Mouse (Mus musculus) myocyte (in vitro differentiated cells): ENCODE data around the gene Abhd17a.

Experiments used
- E2F4 ChIP-seq: IDR thresholded peaks from one replicate; pipeline ENCODE4 v1.6.1; 2011; ENCODE audit warnings: mild to moderate bottlenecking, control low read depth, moderate library complexity; ENCODE audit not compliant: insufficient read depth
- MAX ChIP-seq: IDR thresholded peaks from one replicate; pipeline ENCODE4 v1.6.1; 2011; ENCODE audit warnings: low read depth, mild to moderate bottlenecking, control low read depth
- POLR2A ChIP-seq: IDR thresholded peaks from one replicate; pipeline ENCODE4 v1.6.1; 2011; ENCODE audit warnings: low read depth, mild to moderate bottlenecking, control low read depth, moderate library complexity; ENCODE audit not compliant: insufficient read length
- TCF12 ChIP-seq: IDR thresholded peaks from one replicate; pipeline ENCODE4 v1.6.1; 2011; ENCODE audit warnings: mild to moderate bottlenecking, control low read depth; ENCODE audit not compliant: poor library complexity, insufficient read depth, severe bottlenecking
- TCF3 ChIP-seq: IDR thresholded peaks from one replicate; pipeline ENCODE4 v1.6.1; 2011; ENCODE audit warnings: low read depth, control low read depth; ENCODE audit not compliant: insufficient read length
- USF1 ChIP-seq: IDR thresholded peaks from one replicate; pipeline ENCODE4 v1.6.1; 2011; ENCODE audit warnings: low read depth, mild to moderate bottlenecking, control low read depth, moderate library complexity

DNA sequence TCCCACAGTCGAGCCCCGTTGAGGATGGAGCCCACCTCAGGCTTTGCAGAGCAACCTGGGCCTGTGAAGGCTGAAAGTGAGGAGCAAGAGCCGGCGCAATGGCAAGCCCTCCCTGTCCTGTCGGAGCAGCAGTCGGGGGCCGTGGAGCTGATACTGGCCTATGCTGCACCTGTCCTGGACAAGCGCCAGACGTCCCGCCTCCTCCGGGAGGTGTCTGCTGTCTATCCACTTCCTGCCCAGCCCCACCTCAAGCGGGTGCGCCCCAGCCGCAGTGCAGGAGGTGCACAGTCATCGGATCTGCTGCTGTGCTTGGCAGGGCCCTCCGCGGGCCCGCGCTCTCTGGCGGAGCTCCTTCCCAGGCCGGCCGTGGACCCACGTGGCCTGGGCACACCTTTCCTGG is 16.2 kb upstream of the Abhd17a start:
- no peak for TF ChIP-seq POLR2A
- TF ChIP-seq USF1: no peak
- TF ChIP-seq TCF3: no peak
- TF ChIP-seq E2F4: no peak
- TF ChIP-seq MAX: no peak
- TF ChIP-seq TCF12: no peak
